Mouse (Mus musculus) spleen, adult 2 months (tissue): Measurements from ENCODE around the gene Gal3st2. TPM values are rescaled to one million over a fixed set of nuclear protein-coding genes. Genes with fewer than 3 reads are reported as not detected.
"Not testable (repeated sequence)": the region's sequence is repeated elsewhere in the genome, so short reads cannot be mapped to it uniquely, and the experiment has no call there.

ENCODE experiments used
- DNase-seq, 2 experiments: peaks; one replicate each; pipeline versions ENCODE4 v3.0.0 to v3.0.0-alpha.2; 2012 to 2021; ENCODE audit warnings: low spot score in 2 of 2, low read depth in 1 of 2
- H3K27ac ChIP-seq: fragments of 200-500 bp; 2 replicates; pipeline ENCODE4 v1.5.1; 2012; ENCODE audit warnings: low read length, inconsistent platforms; ENCODE audit not compliant: insufficient read depth
- H3K27me3 ChIP-seq: fragments of 200-500 bp; 2 replicates; pipeline ENCODE4 v1.6.1; 2012; ENCODE audit warnings: mild to moderate bottlenecking, moderate library complexity, low read length, inconsistent platforms; ENCODE audit not compliant: control insufficient read depth, insufficient read depth
- H3K36me3 ChIP-seq: fragments of 200-500 bp; 2 replicates; pipeline ENCODE4 v1.6.1; 2012; ENCODE audit warnings: mild to moderate bottlenecking, low read length, inconsistent platforms; ENCODE audit not compliant: control insufficient read depth, insufficient read depth
- H3K4me1 ChIP-seq: fragments of 200-500 bp; 2 replicates; pipeline ENCODE4 v1.6.1; 2011; ENCODE audit warnings: inconsistent platforms; ENCODE audit not compliant: control insufficient read depth, insufficient read depth, insufficient read length
- H3K4me3 ChIP-seq: fragments of 200-500 bp; 2 replicates; pipeline ENCODE4 v1.5.1; 2011; ENCODE audit warnings: mild to moderate bottlenecking, inconsistent platforms; ENCODE audit not compliant: insufficient read depth, insufficient read length; ENCODE audit errors: extremely low read depth
- CTCF ChIP-seq: fragments of 200-500 bp; IDR thresholded peaks from 2 replicates; pipeline ENCODE4 v1.5.1; 2011; ENCODE audit warnings: mild to moderate bottlenecking, inconsistent platforms; ENCODE audit not compliant: insufficient read depth, insufficient read length, insufficient replicate concordance; ENCODE audit errors: extremely low read depth
- POLR2A ChIP-seq: fragments of 200-500 bp; IDR thresholded peaks from 2 replicates; pipeline ENCODE4 v1.6.1; 2011; ENCODE audit warnings: low read depth, low read length, inconsistent platforms
- WGBS: fragments of 180-500 bp; shearing (Covaris S2); methylation state at CpG from one replicate; pipeline ENCODE4 v1.1.7; 2018; 5-methylcytosine and 5-hydroxymethylcytosine counted together
- polyA plus RNA-seq: library from polyadenylated mRNA; depleted of rRNA; stranded (reverse); fragments of >200 nt; gene quantifications from 2 replicates; pipeline ENCODE4 v1.2.3, GENCODE M21; 2012

The Gal3st2 gene
- polyA plus RNA-seq, 1 experiment: 3.8 TPM

- no peak for DNase-seq
- Histone ChIP-seq H3K4me1 (peaks cover 12% of the 10 kb centered on the region; the same call in 1 of the 2 replicates), H3K4me3 (peak overlapping the region; percentile 78), H3K27ac (peak overlapping the region; percentile 98), H3K27me3 (no peaks in the 10 kb centered on the region), H3K36me3 (peaks cover 1% of the 10 kb centered on the region)
- TF ChIP-seq POLR2A: no peak
- no peak for TF ChIP-seq CTCF
- WGBS: 48% methylated on average over 27 of the region's 27 CpGs
Measured at GRCm38 (mm10) chr1:93825771-93826539, 35.2 kb upstream of the Gal3st2 start.

- peaks cover 12% of the 10 kb centered on the region; the same call in 1 of the 2 replicates for H3K4me1 ChIP-seq
- no peaks in the 10 kb centered on the region for H3K27me3 ChIP-seq
- TF ChIP-seq POLR2A: no peak
- TF ChIP-seq CTCF: no peak
- no peak overlapping the region for H3K4me3 ChIP-seq
- no peak overlapping the region for H3K27ac ChIP-seq
- WGBS: 95% methylated on average over 9 of the region's 9 CpGs
- H3K36me3 ChIP-seq: no peaks in the 10 kb centered on the region; the same call in 1 of the 2 replicates
- DNase-seq: no peak
Measured at GRCm38 (mm10) chr1:93826540-93826835, 34.6 kb upstream of the Gal3st2 start.

GRCm38 (mm10) chr1:93832754-93833360 lies 28.2 kb upstream of the Gal3st2 start:
- H3K27me3 ChIP-seq, H3K27ac ChIP-seq, DNase-seq, H3K4me1 ChIP-seq, H3K4me3 ChIP-seq: not testable (repeated sequence)
- 78% methylated on average over 2 of the region's 4 CpGs for WGBS
- peaks cover 16% of the 10 kb centered on the region for H3K36me3 ChIP-seq

GRCm38 (mm10) chr1:93834671-93835150 lies 26.4 kb upstream of the Gal3st2 start:
- Histone ChIP-seq H3K36me3 (peaks cover 16% of the 10 kb centered on the region), H3K4me1 (no peaks in the 10 kb centered on the region), H3K27me3 (no peaks in the 10 kb centered on the region), H3K27ac (no peak overlapping the region), H3K4me3 (no peak overlapping the region)
- TF ChIP-seq POLR2A (no peak), CTCF (no peak)
- DNase-seq: no peak
- WGBS: 91% methylated on average over 7 of the region's 7 CpGs

- 95% methylated on average over 4 of the region's 4 CpGs for WGBS
- no peak for DNase-seq
- H3K27ac ChIP-seq: no peak overlapping the region
- H3K4me1 ChIP-seq: no peaks in the 10 kb centered on the region
- no peak for TF ChIP-seq CTCF
- TF ChIP-seq POLR2A: no peak
- H3K4me3 ChIP-seq: no peak overlapping the region
- H3K27me3 ChIP-seq: no peaks in the 10 kb centered on the region
- H3K36me3 ChIP-seq: peaks cover 16% of the 10 kb centered on the region
Measured at GRCm38 (mm10) chr1:93835211-93835610, 25.9 kb upstream of the Gal3st2 start.

- 95% methylated on average over 6 of the region's 6 CpGs for WGBS
- no peaks in the 10 kb centered on the region for H3K4me1 ChIP-seq
- H3K4me3 ChIP-seq: no peak overlapping the region
- no peak overlapping the region for H3K27ac ChIP-seq
- peaks cover 16% of the 10 kb centered on the region for H3K36me3 ChIP-seq
- DNase-seq: no peak
- H3K27me3 ChIP-seq: no peaks in the 10 kb centered on the region
- TF ChIP-seq CTCF (no peak), POLR2A (no peak)
Measured at GRCm38 (mm10) chr1:93835876-93836531, 25.1 kb upstream of the Gal3st2 start.

GRCm38 (mm10) chr1:93836532-93836913 lies 24.6 kb upstream of the Gal3st2 start:
- Histone ChIP-seq H3K36me3 (peaks cover 16% of the 10 kb centered on the region), H3K4me1 (no peaks in the 10 kb centered on the region), H3K27me3 (no peaks in the 10 kb centered on the region), H3K27ac (no peak overlapping the region), H3K4me3 (no peak overlapping the region)
- 91% methylated on average over 2 of the region's 2 CpGs for WGBS
- no peak for DNase-seq
- TF ChIP-seq CTCF (no peak), POLR2A (no peak)
